Mouse (Mus musculus): ENCODE results near the gene Ror1. TPM values are rescaled to one million over a fixed set of nuclear protein-coding genes. Genes with fewer than 3 reads are reported as not detected.

Gene Ror1
- polyA plus RNA-seq, 1 experiment from 2014 or later, result 11.1 TPM

DNA sequence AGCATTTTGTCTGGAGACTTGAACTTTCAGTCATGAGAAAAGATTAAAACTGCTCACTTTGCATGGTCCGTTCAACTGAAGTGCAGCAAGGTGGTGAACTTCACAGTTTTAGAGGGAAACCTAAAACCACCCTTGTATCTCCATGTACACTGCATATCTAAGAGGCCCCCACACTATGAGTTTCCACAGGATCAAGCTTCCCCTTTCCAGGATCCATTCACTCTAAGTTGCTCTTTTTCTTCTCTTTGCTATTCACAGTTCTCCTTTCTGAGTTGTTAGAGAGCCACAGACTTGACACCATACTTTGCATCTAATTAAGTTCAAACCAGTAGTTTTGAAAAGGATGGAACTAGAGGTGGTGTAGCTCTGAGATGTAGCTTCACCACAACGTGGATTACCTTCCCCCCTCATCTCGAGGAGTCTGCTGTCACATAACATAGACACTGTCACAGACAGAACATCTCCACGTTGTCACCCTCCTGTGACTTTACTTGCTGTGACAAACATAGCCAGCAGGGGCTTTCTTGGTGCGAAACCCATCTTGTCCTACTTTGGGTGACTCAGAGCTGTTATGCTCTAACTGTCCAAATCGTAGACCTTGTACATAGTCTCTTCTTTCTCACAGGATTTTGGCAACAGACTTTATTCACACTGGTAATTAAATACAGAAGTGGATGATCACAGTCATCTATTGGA lies 146.6 kb downstream of the Ror1 start:
- no peaks in the 10 kb centered on the region for H3K9me3 ChIP-seq (replicated peaks)
- H3K27me3 ChIP-seq, result no peaks in the 10 kb centered on the region
- H3K27ac ChIP-seq, result no peak overlapping the region
- peaks cover 17% of the 10 kb centered on the region for H3K4me1 ChIP-seq
- H3K36me3 ChIP-seq, result no peaks in the 10 kb centered on the region
- H3K4me3 ChIP-seq (replicated peaks), result no peak overlapping the region
- no peak overlapping the region for H3K9ac ChIP-seq
- ATAC-seq (replicated peaks; ENCODE audit: low FRiP score), result no peak
- H3K4me2 ChIP-seq, result no peak overlapping the region
- WGBS, result 80% methylated on average over 6 of the region's 6 CpGs

DNA sequence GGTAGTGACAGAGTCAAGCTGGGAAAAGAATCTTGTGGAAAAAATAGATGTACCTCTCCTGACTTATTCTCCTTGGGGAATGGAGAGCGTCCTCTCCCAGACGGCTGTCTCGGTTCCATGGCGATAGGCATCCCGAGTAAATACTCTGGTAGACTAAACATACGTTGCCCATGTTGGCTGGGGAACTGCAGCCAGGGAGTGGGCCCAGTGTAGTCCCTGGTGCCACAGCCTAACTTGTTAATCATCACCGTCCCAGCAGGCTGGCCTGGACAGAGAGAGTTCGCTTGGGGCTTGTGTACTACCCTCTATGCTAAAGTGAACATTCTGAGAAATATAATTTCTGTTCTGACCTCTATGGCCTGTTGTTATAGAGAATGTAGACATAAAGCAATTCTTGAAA lies 148.7 kb downstream of the Ror1 start:
- peak overlapping the region; percentile 6; the same call in 1 of the 2 replicates for H3K27ac ChIP-seq
- WGBS, result 69% methylated on average over 8 of the region's 8 CpGs

DNA sequence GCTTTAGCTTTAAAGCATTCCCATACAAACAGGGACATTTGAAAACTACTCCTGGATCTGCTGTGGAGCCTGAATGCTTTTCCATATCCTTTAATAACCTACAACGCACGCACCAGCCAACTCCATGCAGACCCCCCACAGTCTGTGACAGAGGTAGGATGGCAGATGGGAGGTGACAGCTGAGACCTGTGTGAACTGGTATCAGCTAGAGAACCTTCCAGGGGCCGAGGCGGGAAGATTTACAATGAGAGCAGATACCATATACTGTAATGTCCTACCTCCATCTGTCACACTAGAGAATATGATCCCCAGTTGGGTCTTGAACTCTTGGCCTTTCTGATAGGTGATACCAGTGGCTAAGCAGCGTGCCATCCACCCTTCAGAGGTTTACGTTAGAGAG lies 149.1 kb downstream of the Ror1 start:
- Histone ChIP-seq H3K36me3 (no peaks in the 10 kb centered on the region), H3K27me3 (no peaks in the 10 kb centered on the region), H3K4me1 (peaks cover 27% of the 10 kb centered on the region), H3K9me3 (replicated peaks) (no peaks in the 10 kb centered on the region), H3K4me2 (no peak overlapping the region), H3K9ac (no peak overlapping the region), H3K27ac (no peak overlapping the region), H3K4me3 (replicated peaks) (no peak overlapping the region)
- 44% methylated on average over 6 of the region's 6 CpGs for WGBS
- ATAC-seq (replicated peaks; ENCODE audit: low FRiP score), result peak; percentile 55; the same call in 1 of the 2 replicates

More for the DNA sequence above, 148.7 kb downstream of the Ror1 start:
- Histone ChIP-seq H3K36me3 (no peaks in the 10 kb centered on the region), H3K4me1 (peaks cover 27% of the 10 kb centered on the region), H3K27me3 (no peaks in the 10 kb centered on the region), H3K9ac (no peak overlapping the region), H3K9me3 (replicated peaks) (no peaks in the 10 kb centered on the region), H3K4me2 (no peak overlapping the region), H3K4me3 (replicated peaks) (no peak overlapping the region)
- no peak; the same call in 1 of the 2 replicates for ATAC-seq (replicated peaks; ENCODE audit: low FRiP score)

DNA sequence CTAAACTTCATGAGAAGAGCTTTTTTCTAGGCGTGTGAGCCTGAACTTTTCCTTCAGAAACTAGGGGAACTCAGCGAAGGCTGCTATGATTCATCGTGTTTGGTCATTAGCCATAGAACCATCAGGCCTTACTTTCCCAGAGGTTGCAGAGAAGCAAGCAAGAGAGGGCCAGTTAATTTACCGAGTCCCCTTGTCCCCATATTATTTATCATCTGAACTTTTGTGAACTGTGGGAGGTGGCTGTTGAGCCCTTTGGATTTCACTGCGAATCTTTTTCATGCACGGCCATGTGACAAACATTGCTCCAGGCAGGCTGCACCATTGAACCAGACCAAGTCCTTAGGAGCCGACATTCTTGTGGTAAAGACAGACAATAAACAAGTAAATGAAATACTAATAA lies 152.2 kb downstream of the Ror1 start:
- no peak overlapping the region for H3K4me3 ChIP-seq (replicated peaks)
- 44% methylated on average over 7 of the region's 7 CpGs for WGBS
- peaks cover 40% of the 10 kb centered on the region for H3K4me1 ChIP-seq
- H3K36me3 ChIP-seq, result no peaks in the 10 kb centered on the region
- peak overlapping the region; percentile 78 for H3K27ac ChIP-seq
- H3K27me3 ChIP-seq, result no peaks in the 10 kb centered on the region
- no peak overlapping the region for H3K4me2 ChIP-seq
- no peaks in the 10 kb centered on the region for H3K9me3 ChIP-seq (replicated peaks)
- no peak overlapping the region for H3K9ac ChIP-seq
- ATAC-seq (replicated peaks; ENCODE audit: low FRiP score), result peak; percentile 63

DNA sequence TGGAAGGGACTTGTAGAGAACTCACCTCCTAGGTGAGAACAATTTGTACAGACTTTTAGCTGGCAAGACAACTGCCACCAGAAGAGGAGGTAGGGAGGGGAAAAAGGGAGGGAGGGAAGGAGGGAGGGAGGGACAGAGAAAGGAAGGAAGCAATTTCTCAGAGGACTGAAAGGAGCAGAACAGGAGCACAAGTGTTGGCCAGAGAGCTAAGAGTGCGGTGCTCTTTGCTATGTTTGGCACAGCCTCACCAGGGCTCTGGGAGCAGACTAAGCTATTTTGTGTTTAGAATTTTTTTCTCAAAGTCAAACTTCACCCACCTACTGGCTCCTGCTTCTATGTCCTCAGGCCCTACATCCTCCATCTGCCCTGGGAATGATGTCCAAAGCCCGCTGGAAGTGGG lies 152.7 kb downstream of the Ror1 start:
- Histone ChIP-seq H3K36me3 (no peaks in the 10 kb centered on the region), H3K9me3 (replicated peaks) (no peaks in the 10 kb centered on the region), H3K27ac (peak overlapping the region; percentile 78), H3K4me2 (no peak overlapping the region), H3K4me1 (peaks cover 40% of the 10 kb centered on the region), H3K4me3 (replicated peaks) (no peak overlapping the region), H3K27me3 (no peaks in the 10 kb centered on the region), H3K9ac (no peak overlapping the region)
- ATAC-seq (replicated peaks; ENCODE audit: low FRiP score), result peak; percentile 37; the same call in 1 of the 2 replicates
- 59% methylated on average over 2 of the region's 2 CpGs for WGBS

DNA sequence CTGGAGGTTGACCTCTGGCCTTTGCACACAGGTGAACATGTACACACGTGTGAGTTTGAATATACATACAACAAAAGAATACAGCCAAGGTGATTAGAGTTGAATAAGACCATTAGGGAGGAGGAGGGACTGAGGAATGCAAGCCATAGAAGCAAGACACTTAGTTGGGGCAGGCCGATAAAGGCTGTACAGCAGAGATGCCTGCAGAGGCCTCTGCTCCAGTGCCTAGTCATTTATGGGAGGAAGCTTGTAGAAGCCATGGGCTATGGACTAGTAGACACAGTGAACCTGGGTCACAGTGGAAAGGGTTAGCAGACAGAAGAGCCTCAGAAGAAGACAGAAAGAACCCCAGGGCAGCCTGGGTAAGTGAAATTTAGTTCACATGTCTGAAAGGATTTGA lies 155.7 kb downstream of the Ror1 start:
- Histone ChIP-seq H3K27ac (peak overlapping the region; percentile 81), H3K9ac (no peak overlapping the region), H3K36me3 (no peaks in the 10 kb centered on the region), H3K9me3 (replicated peaks) (no peaks in the 10 kb centered on the region), H3K27me3 (no peaks in the 10 kb centered on the region), H3K4me1 (peaks cover 51% of the 10 kb centered on the region), H3K4me2 (no peak overlapping the region), H3K4me3 (replicated peaks) (no peak overlapping the region)
- ATAC-seq (replicated peaks; ENCODE audit: low FRiP score), result no peak
- 45% methylated on average over 2 of the region's 2 CpGs for WGBS

DNA sequence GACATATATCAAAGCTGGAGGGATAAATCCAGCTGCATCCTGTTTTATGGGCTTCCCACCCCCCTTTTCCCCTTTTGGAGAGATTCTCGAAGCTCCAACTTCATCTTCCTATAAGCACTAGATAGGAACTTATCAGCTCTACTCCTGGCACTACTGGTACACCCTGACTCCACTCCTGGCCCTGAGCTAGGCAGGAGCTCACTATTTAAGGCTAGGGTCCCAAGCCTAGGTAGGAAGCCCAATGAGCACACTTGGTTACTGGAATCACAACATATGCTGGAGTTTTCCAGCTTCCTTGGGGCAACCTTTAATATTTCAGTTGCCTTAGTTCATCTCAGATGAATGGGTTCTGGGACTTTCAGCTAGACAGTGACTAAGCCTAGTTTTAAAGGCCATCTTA lies 156.5 kb downstream of the Ror1 start:
- Histone ChIP-seq H3K9ac (no peak overlapping the region), H3K4me3 (replicated peaks) (no peak overlapping the region), H3K27ac (peak overlapping the region; percentile 82), H3K9me3 (replicated peaks) (no peaks in the 10 kb centered on the region), H3K36me3 (no peaks in the 10 kb centered on the region), H3K27me3 (no peaks in the 10 kb centered on the region), H3K4me2 (no peak overlapping the region), H3K4me1 (peaks cover 51% of the 10 kb centered on the region)
- WGBS, result 19% methylated on average over 1 of the region's 1 CpGs
- ATAC-seq (replicated peaks; ENCODE audit: low FRiP score), result no peak

DNA sequence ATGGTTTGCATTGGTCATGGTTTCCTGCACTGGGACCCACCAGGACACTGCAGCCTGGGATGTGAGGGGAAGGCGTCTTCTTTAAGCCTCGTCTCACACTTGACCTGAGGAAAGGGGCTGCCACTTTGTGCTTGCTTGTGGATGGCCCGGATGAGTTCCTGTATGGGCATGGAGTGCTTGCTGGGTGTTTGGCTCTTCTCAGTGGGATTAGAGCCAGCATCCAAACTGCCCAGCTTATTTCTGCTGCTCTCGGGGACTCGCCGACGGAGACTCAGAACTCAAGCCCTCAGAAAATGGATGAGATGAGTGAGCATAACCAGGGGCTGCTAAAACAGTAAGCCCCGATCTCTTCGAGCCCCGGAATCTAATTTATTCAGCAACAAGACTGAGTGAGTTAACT lies 157.1 kb downstream of the Ror1 start:
- Histone ChIP-seq H3K4me2 (no peak overlapping the region), H3K36me3 (no peaks in the 10 kb centered on the region), H3K27me3 (no peaks in the 10 kb centered on the region), H3K9ac (no peak overlapping the region), H3K4me1 (peaks cover 47% of the 10 kb centered on the region), H3K27ac (peak overlapping the region; percentile 82; the same call in 1 of the 2 replicates), H3K4me3 (replicated peaks) (no peak overlapping the region), H3K9me3 (replicated peaks) (no peaks in the 10 kb centered on the region)
- ATAC-seq (replicated peaks; ENCODE audit: low FRiP score), result no peak
- WGBS, result 74% methylated on average over 10 of the region's 10 CpGs

DNA sequence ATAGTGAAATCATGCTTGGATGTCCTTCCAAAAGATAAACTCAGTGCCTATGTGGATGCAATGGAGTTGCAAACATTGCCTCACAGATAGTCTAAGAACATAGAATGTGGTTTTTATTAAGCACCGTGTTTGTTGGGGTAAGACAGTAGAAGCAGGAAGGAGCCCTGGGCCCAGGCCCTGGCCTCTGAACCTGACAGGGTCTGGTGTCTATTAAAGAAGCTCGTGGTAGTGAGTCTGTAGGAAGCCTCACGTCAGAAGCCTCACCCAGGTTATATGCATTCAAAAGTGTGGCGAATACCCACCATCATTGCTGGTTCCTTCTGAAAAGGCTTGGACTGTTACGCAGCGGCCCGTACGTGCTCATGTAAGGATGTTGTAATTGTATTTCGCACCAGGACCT lies 157.8 kb downstream of the Ror1 start:
- H3K36me3 ChIP-seq, result no peaks in the 10 kb centered on the region
- H3K4me3 ChIP-seq (replicated peaks), result no peak overlapping the region
- no peaks in the 10 kb centered on the region for H3K27me3 ChIP-seq
- H3K4me2 ChIP-seq, result no peak overlapping the region
- H3K9ac ChIP-seq, result no peak overlapping the region
- ATAC-seq (replicated peaks; ENCODE audit: low FRiP score), result no peak
- peaks cover 47% of the 10 kb centered on the region for H3K4me1 ChIP-seq
- H3K27ac ChIP-seq, result no peak overlapping the region
- H3K9me3 ChIP-seq (replicated peaks), result no peaks in the 10 kb centered on the region
- WGBS, result 79% methylated on average over 9 of the region's 9 CpGs

DNA sequence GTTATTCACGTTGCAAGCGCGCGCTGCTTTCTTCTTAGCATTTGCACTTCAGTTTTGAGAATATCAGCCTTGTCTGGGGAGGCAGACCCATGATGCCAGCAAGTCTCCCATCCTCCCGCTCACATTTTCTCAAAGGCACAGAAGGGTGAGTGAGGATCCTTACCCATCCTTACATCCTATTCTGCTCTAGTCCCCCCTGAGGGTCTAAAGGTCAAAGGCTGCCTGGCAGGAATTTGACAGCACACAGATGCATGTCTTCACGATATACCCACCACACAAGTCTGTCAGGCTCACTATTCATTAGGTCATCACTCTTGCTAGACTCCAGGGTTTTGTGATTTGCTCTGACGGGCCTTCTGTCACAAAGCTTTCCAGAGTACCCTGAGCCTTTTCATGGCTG lies 158.2 kb downstream of the Ror1 start:
- H3K4me1 ChIP-seq, result peaks cover 45% of the 10 kb centered on the region
- H3K4me3 ChIP-seq (replicated peaks), result no peak overlapping the region
- WGBS, result 76% methylated on average over 7 of the region's 7 CpGs
- no peaks in the 10 kb centered on the region for H3K36me3 ChIP-seq
- no peak for ATAC-seq (replicated peaks; ENCODE audit: low FRiP score)
- H3K9me3 ChIP-seq (replicated peaks), result no peaks in the 10 kb centered on the region
- H3K9ac ChIP-seq, result no peak overlapping the region
- no peak overlapping the region for H3K27ac ChIP-seq
- H3K4me2 ChIP-seq, result no peak overlapping the region
- H3K27me3 ChIP-seq, result no peaks in the 10 kb centered on the region

DNA sequence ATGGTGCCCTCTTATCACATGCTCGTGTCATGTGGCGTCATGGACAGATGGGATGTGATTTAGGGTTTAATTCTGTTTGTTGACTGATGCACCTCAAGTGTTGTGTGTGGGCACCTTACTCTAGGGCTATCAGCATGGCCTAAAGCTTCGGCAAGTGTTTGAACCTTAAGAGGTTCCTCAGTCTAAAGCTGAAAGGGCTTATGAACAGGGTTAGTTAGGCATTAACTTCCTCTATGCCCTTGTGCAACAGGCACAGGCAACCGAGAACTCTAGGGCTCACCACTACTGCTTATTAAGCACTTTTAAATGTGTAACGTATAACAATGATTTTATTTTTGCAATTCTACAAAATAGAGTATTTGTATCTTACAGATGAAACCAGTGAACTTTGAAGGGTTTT lies 162.9 kb downstream of the Ror1 start:
- no peak overlapping the region for H3K27ac ChIP-seq
- H3K27me3 ChIP-seq, result no peaks in the 10 kb centered on the region
- peaks cover 27% of the 10 kb centered on the region for H3K4me1 ChIP-seq
- H3K9ac ChIP-seq, result no peak overlapping the region
- no peak for ATAC-seq (replicated peaks; ENCODE audit: low FRiP score)
- no peak overlapping the region for H3K4me2 ChIP-seq
- no peak overlapping the region for H3K4me3 ChIP-seq (replicated peaks)
- H3K9me3 ChIP-seq (replicated peaks), result no peaks in the 10 kb centered on the region
- H3K36me3 ChIP-seq, result no peaks in the 10 kb centered on the region
- WGBS, result 71% methylated on average over 5 of the region's 5 CpGs

DNA sequence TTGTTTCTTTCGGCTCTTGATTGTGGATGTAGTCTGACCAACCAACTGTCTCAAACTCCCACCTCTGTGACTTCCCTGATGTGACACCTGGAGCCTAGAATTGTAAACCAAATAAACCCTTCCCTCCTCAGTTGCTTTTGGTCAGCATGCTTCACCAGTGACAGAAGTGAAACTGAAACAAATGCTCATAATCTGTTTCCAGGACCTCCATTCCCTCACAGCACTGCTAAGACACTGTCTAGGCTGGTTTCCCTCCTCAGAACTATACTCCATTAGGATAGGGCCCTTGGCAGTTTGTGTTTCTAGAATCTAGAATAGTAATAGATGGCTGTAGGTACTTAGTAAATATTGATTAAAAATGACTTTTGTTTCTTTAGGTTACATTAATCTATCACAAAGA lies 168.3 kb downstream of the Ror1 start:
- Histone ChIP-seq H3K36me3 (no peaks in the 10 kb centered on the region), H3K4me2 (no peak overlapping the region), H3K4me3 (replicated peaks) (no peak overlapping the region), H3K4me1 (peaks cover under 1% of the 10 kb centered on the region), H3K9me3 (replicated peaks) (no peaks in the 10 kb centered on the region), H3K27me3 (no peaks in the 10 kb centered on the region), H3K27ac (no peak overlapping the region), H3K9ac (no peak overlapping the region)
- 88% methylated on average over 1 of the region's 1 CpGs for WGBS
- ATAC-seq (replicated peaks; ENCODE audit: low FRiP score), result no peak
